Mouse (Mus musculus): ENCODE measurements around the gene Zfp263.

GRCm38 (mm10) chr16:3717980-3718379 is 25.9 kb upstream of the Zfp263 start, which contains the start of gene Mefv:
- TF ChIP-seq CTCF (IDR thresholded peaks at IDR 0.05; ENCODE audit: extremely low read depth, insufficient read length, insufficient replicate concordance, low read depth, low read length) = no peak
- no peak for TF ChIP-seq POLR2A (IDR thresholded peaks at IDR 0.05; ENCODE audit: low read depth, low read length)

Data from small intestine, adult 2 months (tissue).